Mouse (Mus musculus) WW6 (cell line): ENCODE data around the gene Pnpla2.

Source experiments
- DNase-seq: peaks from one replicate; pipeline ENCODE4 v3.0.0-alpha.2; 2013; ENCODE audit warnings: low read depth, low spot score

Gene Pnpla2

GRCm38 (mm10) chr7:141467230-141468030 is 12.4 kb downstream of the Pnpla2 start, which contains the start of gene Cd151:
Gene Cd151 (plus strand): TSS chr7:141467392.
- DNase-seq, result no peak

- no peak for DNase-seq
These were observed 13.1 kb downstream of the Pnpla2 start for GRCm38 (mm10) chr7:141468164-141468521.

DNA sequence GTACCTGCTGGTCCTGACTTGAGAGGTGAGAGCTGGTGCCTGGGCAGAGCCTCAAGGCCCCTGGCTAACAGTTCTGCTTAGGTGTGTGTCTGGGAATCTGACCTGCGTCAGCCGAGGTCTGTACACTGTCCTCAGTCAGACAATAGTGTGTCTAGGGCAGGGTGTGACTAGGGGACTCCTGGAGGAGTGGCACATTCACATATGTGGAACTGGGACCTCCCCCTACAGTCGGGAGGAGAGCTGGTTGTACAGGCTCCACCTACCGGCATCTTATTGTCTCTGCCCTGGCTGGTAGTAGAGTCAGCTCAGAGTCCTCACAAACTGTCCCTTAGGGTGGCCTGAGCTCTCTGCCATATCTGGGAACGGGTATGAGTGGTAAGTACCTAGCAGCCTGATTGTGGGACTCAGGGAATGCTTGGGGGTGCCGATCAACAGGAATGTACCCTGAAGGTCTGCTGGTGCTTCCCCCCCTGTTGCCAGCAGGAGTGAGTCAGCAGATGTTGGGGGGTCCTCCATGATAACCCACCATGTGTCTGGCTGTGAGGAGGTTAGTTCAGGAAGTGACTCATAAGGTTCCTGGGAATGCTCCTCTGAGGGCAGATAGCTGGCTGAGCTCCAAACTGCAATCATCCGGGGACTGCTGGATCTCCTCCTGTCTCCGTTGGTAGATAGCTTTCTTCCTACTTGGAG is 13.7 kb downstream of the Pnpla2 start:
- no peak for DNase-seq

DNA sequence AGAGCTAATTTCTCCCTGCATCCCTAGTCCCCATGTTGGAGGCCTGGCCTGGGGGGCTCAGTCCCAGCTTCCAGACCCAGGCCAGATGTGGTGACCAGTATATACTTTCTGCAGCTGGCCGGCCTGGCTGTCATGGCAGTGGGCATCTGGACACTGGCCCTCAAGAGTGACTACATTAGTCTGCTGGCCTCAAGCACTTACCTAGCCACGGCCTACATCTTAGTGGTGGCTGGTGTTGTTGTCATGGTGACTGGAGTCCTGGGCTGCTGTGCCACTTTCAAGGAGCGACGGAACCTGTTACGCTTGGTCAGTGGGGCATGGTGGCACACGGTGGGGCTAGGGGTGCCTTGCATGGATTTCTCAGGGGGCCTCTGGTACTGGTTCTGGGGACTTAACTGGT is 14.4 kb downstream of the Pnpla2 start:
- no peak for DNase-seq

DNA sequence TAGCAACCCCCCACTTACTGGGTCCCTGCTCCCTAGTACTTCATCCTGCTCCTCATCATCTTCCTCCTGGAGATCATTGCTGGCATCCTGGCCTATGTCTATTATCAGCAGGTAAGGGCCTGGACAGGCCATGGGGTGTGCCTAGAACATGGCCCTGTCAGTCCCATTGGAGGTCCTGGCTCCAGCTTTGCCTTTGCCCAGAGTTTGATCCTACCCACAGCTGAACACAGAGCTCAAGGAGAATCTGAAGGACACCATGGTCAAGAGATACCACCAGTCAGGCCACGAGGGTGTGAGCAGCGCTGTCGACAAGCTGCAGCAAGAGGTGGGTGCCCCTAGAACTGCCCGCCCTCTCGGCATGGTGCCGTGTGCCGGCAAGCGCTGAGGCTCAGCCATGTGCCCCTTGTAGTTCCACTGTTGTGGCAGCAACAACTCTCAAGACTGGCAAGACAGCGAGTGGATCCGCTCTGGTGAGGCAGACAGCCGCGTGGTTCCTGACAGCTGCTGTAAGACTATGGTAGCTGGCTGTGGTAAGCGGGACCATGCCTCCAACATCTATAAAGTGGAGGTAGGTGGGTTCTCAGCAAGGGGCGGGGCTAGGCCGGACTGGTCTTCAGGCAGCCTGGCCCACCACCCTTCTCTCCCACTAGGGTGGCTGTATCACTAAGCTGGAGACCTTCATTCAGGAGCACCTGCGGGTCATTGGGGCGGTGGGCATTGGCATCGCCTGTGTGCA is 15.1 kb downstream of the Pnpla2 start:
- no peak for DNase-seq

DNA sequence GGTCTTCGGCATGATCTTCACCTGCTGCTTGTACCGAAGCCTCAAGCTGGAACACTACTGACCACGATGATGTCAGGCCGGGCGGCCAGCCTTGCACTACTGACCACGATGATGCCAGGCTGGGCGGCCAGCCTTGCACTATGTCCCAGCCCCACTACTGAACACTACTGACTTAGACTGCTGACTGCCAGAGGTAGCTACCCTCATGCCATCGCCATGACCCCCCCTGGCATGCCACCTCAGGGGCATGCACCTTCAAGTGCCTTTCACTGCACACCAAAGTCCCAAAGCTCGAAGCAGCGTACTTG is 15.6 kb downstream of the Pnpla2 start:
- DNase-seq, result no peak

GRCm38 (mm10) chr7:141471236-141471635 is 16.2 kb downstream of the Pnpla2 start:
- no peak for DNase-seq

GRCm38 (mm10) chr7:141472226-141472625 is 17.2 kb downstream of the Pnpla2 start:
- no peak for DNase-seq

GRCm38 (mm10) chr7:141472763-141473162 is 17.8 kb downstream of the Pnpla2 start:
- DNase-seq, result no peak

DNA sequence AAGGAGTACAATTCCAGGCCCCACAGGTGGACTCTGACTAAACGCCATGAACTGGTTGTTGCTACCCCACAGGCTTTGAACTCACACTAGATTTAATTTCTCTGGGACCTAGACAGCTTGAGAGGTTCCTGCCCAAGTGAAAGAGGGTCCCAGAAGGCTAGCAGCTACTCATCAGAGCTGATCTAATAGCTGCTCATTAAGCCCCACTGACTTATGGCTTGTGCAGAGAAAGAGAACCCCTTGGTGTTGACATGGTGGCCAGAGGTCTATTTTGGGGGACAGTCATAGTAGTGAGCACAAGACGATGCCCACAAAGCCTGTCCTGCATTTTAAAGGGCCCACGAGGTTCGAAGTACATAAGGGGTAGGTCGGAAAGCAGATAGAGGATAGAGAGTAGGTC is 19.2 kb downstream of the Pnpla2 start:
- no peak for DNase-seq

- DNase-seq, result no peak
These were observed 20.2 kb downstream of the Pnpla2 start, which contains the start of the genes Polr2l and Tspan4 for GRCm38 (mm10) chr7:141475011-141475804. Gene Polr2l (minus strand): TSS chr7:141475132. Gene Tspan4 (plus strand): TSS chr7:141475240.

DNA sequence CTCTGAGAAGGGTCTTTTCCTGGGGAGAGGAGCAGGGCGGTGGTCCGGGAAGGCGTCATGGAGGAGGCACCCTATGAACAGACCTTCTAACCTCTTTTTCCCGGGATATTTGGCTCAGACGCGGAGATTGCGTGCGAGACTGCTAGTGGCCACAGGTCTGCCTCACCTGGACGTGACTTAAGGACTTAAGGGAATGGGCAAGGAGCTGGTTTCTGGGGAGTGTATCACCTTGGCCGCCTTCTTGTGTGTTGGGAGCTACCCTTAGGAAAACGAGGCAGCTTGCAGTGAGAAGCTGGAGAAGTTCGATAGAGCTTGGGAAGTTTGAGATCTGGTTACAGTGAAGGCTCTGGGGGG is 20.8 kb downstream of the Pnpla2 start:
- no peak for DNase-seq

DNA sequence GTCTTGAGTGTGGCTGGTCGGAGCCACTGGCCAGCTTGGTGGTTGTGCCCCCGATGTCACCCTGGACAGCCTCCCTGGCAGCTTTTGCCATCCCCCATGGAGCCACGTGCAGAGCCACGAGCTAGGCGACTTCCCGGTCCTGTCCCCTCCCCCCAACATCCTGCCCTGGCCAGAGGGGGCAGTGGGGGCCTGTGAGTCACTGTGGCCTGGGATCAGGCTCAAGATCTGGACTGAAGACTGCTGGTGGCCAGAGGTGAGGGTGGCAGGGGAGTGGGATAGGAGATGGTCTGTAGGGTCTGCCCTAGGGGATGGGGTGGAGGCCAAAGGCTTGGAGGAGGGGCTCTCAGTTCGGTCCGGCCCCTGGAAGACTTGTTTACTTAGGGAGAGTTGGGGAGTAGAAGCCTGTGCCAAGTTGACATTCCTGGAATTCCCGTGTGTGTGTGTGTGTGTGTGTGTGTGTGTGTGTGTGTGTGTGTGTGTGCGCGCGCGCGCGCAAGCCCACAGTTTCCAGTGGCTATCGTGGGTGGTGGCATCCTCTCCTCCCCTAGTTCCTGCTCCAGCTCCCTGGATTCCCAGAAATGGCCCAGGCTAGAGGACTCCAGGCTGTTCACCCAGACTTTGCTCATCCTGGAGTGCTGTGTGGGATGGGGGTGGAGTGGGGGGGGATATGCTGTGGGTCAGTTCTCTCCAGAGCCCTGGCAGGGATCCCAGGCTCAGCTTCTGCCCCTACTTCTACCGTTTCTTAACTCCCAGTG is 21.4 kb downstream of the Pnpla2 start:
- no peak for DNase-seq

GRCm38 (mm10) chr7:141476981-141477370 is 22.0 kb downstream of the Pnpla2 start:
- DNase-seq, result no peak

- DNase-seq, result no peak
These were observed 22.7 kb downstream of the Pnpla2 start for GRCm38 (mm10) chr7:141477578-141478269.

GRCm38 (mm10) chr7:141478270-141478748 is 23.3 kb downstream of the Pnpla2 start:
- DNase-seq, result no peak

- no peak for DNase-seq
These were observed 26.0 kb downstream of the Pnpla2 start for GRCm38 (mm10) chr7:141480842-141481497.

DNA sequence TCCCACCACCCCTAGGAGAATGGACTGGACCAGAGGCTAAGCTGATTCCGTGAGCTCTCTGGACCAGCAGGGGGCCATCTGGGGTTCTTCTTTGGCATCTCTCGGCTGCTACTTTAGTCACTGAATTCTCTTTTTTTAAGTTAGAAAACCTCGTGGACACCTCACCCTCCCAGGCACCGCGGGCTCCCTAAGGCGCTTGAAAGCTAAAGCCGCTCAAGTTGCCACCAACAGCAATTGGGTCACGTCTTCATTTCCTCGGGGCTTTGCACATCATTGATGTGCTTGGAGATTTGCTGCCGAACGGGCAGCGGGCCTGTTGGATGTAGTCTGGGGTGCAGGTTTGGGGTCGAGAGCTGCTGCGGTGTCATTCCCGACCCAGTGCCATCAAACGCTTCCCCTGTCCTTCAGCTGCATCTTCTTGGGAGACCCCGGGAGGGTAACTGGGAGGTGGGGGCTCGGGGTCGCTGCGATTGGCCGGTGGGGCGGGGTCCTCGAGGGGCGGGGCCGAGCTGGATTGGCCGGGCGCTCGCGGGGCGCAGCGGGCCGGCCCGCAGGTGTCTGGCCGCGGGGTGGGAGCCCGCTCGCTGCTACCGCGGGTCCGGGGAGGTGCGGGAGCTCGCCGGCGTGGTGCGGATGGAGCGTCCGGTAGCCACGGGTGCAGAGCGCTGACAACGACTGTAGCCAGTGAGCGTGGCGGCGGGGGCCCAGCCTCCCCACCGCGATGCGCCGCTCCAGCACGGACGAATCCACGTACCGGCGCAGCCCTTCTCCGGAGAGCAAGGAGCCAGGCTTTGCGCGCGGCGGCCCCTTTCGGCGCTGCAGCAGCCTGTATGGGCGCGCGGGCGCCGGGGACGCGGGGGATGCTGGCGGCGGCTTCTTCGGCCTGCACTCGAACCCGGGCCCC is 26.8 kb downstream of the Pnpla2 start:
- no peak for DNase-seq
